Mouse (Mus musculus) lung, postnatal 0 days (tissue): ENCODE data around the gene Rhox3h.
"Not testable (repeated sequence)": the region's sequence is repeated elsewhere in the genome, so short reads cannot be mapped to it uniquely, and the experiment has no call there.

Experiments used
- CTCF ChIP-seq: IDR thresholded peaks from 2 replicates; pipeline ENCODE4 v1.5.1; 2016; ENCODE audit warnings: antibody characterized with exemption, mild to moderate bottlenecking
- EP300 ChIP-seq: IDR thresholded peaks from 2 replicates; pipeline ENCODE4 v1.6.1; 2016; ENCODE audit warnings: antibody characterized with exemption, mild to moderate bottlenecking, control low read depth

DNA sequence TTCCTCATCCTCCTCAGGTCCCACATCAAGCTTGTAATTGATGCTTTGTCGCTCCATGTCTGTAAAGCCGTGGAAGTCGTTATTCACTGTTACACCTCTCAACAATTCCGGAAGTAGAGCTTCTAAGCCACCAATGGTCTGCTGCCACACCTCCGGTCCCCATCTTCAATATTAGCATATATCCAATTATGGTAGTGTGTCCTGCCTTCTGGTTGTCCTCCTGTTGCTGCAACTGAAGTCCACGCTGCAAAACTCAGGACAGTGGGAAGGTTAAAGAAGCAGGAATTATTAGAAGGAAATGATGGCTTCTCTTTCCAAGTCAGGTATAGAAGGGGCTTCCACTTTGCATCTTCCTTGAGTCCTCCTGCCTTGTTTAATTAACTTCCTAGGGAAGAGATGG, 25.2 kb downstream of the Rhox3h start, which contains the start of gene Rhox2g:
- not testable (repeated sequence) for TF ChIP-seq CTCF, EP300
